Mouse (Mus musculus): ENCODE measurements around the gene 9030025P20Rik.
"Not testable (repeated sequence)": the region's sequence is repeated elsewhere in the genome, so short reads cannot be mapped to it uniquely, and the experiment has no call there.

The 9030025P20Rik gene

GRCm38 (mm10) chr17:14992522-14993138 is 14.4 kb downstream of the 9030025P20Rik start:
- DNase-seq: not testable (repeated sequence)

- not testable (repeated sequence) for DNase-seq
Observed at GRCm38 (mm10) chr17:14993139-14993832, 15.0 kb downstream of the 9030025P20Rik start.

- DNase-seq: not testable (repeated sequence)
Observed at GRCm38 (mm10) chr17:14994140-14994539, 15.9 kb downstream of the 9030025P20Rik start.

- not testable (repeated sequence) for DNase-seq
Observed at GRCm38 (mm10) chr17:15000047-15000446, 21.8 kb downstream of the 9030025P20Rik start.

- not testable (repeated sequence) for DNase-seq
Observed at GRCm38 (mm10) chr17:15009088-15009487, 30.8 kb downstream of the 9030025P20Rik start.

- DNase-seq: not testable (repeated sequence)
Observed at GRCm38 (mm10) chr17:15009706-15010413, 31.6 kb downstream of the 9030025P20Rik start, which contains the start of gene Gm3435. TSS of gene Gm3435 (plus strand) at chr17:15010176.

GRCm38 (mm10) chr17:15021503-15022220 is 43.4 kb downstream of the 9030025P20Rik start:
- DNase-seq: peak; percentile 2

- DNase-seq: not testable (repeated sequence)
Observed at GRCm38 (mm10) chr17:15023878-15024492, 45.7 kb downstream of the 9030025P20Rik start.

GRCm38 (mm10) chr17:15024502-15025193 is 46.4 kb downstream of the 9030025P20Rik start:
- not testable (repeated sequence) for DNase-seq

- not testable (repeated sequence) for DNase-seq
Observed at GRCm38 (mm10) chr17:15025513-15025912, 47.2 kb downstream of the 9030025P20Rik start.

- DNase-seq: not testable (repeated sequence)
Observed at GRCm38 (mm10) chr17:15031414-15031813, 53.1 kb downstream of the 9030025P20Rik start.

- not testable (repeated sequence) for DNase-seq
Observed at GRCm38 (mm10) chr17:15040455-15040854, 62.2 kb downstream of the 9030025P20Rik start.
